Mouse (Mus musculus) layer of hippocampus, postnatal 14 days (tissue): ENCODE results near the gene Trim69. TPM values are rescaled to one million over a fixed set of nuclear protein-coding genes. Genes with fewer than 3 reads are reported as not detected.

ENCODE experiments used
- DNase-seq, 2 experiments: peaks; one replicate each; pipeline ENCODE4 v3.0.0; 2021 to 2022; ENCODE audit warnings: low spot score in 2 of 2, mixed read lengths in 1 of 2
- long read RNA-seq, 2 experiments: library from polyadenylated mRNA; stranded (forward); transcript quantifications; one replicate each; pipeline ENCODE4 v2.0.0; 2021
- total RNA-seq, 2 experiments: library from RNA; stranded (reverse); gene quantifications; 2 replicates each; pipeline ENCODE4 v1.2.3; 2021

Gene Trim69
- total RNA-seq, result not detected
- long read RNA-seq, experiment 1, result 0 reads
- long read RNA-seq, experiment 2, result 0 reads

DNA sequence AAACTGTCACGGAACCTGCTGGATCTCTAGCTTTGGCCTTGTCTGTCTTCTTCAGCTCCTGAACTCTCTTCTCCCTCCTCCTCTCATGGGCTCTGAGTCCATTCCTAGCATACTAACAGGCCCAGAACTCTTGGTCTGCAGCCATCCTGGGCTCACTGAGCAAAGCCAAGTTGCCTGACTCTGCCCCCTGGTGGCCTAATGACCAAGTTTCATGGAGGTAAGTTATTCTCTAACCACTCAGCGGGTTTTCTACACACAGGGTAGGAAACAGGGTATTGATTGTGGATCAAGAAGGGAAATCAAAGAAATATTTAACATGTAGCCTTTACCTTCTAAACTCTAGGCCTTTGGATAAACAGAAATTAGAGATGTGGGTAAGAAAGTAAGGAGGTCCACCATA is at the start of gene Trim69:
Gene Trim69, plus strand, starts transcription at position 21 of the 400 bp plus-strand sequence.
- peak; percentile 75 to 85 for DNase-seq

- DNase-seq, result no peak
These were observed 43.6 kb upstream of the Trim69 start for GRCm38 (mm10) chr2:122116888-122117287.

DNA sequence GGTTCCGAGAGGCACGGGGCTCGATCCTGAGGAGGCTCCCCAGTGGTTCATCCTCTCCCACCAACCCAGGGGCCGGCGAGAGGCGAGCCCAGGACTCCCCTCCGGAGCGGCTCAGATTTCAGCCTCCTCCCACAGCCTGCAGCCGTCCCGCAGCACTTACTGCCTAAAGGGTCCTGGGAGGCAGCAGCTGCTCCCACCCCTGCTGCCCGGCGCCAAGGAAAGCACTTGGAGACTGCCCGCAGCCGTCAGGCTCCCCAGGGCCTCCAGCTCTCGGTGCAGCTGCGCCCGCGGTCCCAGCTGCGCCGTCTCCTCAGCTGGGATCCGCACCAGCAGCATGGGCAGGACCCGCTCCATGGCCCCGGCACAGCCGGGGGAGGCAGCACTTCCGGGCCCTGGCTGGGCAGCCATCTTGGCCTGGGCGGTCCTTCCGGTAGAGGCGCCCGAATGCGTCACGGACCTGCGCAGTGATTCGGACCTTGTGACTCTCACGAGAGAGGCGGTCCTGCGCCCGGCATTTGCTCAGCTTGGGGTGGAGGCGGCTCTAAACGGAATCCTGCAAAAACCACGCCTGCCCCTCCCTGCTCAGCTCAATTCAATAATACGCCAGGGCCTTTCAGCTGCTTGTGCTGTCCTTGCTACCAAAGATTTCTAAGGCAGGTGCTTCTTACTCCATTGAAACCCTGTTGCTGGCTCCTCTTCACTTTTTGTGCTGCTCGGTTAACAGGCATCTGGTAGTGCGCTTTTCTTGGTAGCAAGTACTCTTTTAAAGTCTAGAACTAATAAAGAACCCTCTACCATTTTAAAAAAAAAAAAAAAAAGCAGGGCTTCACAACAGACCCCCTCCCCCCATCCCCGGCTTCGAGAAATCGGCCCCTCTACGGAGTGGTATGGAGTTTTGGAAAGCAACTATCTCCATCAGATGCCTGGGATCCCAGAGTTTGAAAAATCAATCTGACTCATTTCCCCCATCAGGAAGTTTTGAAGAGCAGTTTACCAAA is 42.2 kb upstream of the Trim69 start, which contains the start of gene Spg11:
Gene Spg11, minus strand, starts transcription at position 426 of the 998 bp plus-strand sequence.
- DNase-seq, result peak; percentile 97 to 98

- DNase-seq, result no peak
These were observed 34.6 kb upstream of the Trim69 start for GRCm38 (mm10) chr2:122125680-122126572.

GRCm38 (mm10) chr2:122126765-122127347 is 33.6 kb upstream of the Trim69 start:
- DNase-seq, result no peak

- no peak for DNase-seq
These were observed 32.9 kb upstream of the Trim69 start for GRCm38 (mm10) chr2:122127635-122128034.

- DNase-seq, result no peak
These were observed 28.4 kb upstream of the Trim69 start for GRCm38 (mm10) chr2:122132078-122132477.

DNA sequence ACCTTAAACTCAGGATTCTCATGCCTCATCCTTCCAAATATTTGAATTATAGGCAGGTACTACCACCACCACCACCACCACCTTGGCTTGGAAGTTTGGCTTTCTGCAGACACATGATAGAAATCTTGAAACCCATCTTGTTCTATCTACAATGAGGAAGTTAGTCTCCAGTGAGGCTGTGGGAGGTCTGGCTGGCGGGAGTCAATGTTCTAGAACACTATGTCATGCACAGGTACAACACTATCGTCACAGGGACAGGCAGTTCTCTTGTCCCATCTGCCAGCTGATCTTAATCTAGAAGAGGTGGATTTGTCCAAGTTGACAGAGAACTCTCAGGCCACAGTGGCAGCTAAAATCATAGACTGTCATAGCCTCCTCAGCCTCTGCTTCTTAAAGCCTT is 27.9 kb upstream of the Trim69 start:
- DNase-seq, result no peak

- no peak for DNase-seq
These were observed 22.5 kb upstream of the Trim69 start for GRCm38 (mm10) chr2:122137839-122138465.

DNA sequence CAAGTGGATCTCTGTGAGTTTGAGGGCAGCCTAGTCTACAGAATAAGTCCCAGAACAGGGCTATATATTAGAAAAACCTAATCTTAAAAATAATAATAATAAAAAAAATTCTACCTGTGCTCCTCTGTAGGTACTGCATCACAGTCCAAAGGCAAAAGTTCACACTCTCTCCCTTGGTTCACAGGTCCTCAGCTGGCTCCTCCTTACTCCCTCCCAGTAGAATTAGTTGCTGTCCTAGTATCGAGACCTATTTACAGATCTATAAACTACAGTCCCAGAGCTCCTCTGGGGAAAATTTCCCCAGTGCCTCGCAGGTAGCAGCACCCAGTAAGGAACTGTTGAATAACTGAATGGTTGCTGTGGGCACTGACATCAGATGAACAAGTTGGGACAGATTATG is 19.7 kb upstream of the Trim69 start:
- no peak for DNase-seq

DNA sequence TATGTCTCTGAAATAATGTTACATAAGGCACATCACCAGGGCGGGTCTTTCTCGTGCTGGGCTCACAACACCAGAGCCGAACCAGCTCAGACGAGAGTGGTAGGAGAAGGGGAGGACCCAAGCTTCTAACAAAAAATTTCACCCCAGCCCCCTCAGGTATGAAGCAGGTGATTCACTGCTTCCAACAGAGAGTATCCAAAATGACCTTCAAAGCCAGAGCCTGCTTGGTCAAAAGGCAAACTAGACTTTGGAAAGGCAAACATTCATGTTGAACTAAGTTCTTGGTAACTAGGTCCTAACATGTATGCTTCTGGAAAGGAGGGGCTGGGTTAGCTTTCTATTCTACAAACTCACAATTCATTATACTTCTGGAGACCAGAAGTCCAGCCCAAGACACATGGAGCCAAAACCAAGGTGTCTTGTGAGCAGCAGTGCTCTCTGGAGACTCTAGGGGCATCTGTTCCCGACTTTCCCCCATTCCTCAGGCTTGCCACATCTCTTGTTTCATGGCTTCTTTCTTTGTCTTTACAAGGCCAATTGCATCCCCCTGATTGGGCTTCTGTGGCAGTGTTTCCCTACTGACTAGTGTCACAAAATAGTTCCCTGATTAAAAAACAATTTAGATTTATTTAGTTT is 19.1 kb upstream of the Trim69 start:
- DNase-seq, result no peak

GRCm38 (mm10) chr2:122143111-122143510 is 17.4 kb upstream of the Trim69 start:
- DNase-seq, result no peak

DNA sequence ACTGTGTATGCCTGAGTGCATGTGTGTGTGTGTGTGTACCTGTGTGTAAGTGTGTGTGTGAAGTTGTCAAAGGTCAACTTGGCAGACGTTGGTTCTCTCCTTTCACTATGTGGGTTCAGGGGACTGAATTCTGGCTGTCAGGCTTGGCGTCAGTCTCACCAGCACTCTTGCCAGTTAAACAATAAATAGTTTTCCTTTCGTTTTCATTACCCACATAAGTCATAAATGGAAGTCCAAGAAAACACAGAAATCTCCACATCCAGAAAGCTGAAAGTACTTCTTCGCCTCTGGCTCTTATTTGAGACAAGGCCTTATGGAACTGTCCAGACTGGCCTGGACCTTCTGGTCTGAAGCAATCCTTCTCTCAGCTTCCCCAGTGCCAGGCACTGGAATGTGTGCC is 14.7 kb upstream of the Trim69 start:
- no peak for DNase-seq

DNA sequence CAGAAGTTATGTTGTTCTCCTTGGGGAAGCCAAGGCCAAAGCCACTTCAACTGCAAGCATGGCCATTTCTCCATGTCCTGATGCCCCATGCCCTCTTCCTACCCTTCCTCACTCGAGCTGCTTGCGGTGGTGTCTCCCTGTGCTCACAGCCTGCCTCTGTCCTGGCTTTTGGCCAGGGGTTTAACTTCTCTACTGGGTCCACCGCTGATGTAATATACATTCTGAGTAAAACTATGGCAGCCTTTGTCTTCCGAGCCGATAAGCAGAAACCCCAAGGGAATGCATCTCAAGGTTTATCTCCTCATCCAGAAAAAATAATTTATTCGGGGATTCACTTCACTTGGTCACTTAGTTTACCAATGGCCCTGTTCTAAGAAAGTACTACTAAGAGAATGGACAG is 13.8 kb upstream of the Trim69 start:
- peak in 1 of 2 experiments; percentile 15 for DNase-seq

DNA sequence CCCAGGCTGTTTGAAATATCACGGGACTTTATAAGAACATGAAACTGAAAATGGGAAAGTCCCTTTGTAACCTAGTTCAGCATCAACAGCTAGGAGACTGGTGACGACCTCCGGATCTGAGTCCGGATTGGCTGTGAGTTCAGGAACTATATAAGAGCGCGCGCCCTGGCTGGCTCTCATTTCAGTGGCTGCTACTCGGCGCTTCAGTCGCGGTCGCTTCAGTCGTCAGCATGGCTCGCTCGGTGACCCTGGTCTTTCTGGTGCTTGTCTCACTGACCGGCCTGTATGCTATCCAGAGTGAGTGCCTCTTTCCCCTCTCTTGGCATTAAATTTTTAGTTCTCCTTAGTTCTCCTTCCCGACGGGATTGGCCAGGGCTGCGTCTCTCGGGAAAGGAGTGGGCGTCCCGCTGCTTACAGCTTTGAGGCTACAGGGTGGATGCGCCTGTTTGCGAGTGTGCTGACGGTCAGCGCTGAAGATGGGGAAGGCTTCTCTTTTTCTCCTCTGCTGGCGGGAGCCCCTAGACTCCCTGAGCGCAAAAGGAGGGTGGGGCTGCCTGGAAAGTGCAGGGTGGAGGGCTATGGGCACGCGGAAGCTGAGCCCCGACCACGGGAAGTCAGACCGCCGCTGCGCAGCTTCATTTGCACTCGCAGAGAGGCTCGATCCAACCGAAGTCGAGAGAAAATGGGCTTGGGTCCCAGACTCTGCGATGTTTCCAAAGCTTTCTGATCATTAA is 12.8 kb upstream of the Trim69 start, which contains the start of gene B2m:
Gene B2m, plus strand, starts transcription at position 179 of the 734 bp plus-strand sequence.
- DNase-seq, result peak; percentile 91 to 94

DNA sequence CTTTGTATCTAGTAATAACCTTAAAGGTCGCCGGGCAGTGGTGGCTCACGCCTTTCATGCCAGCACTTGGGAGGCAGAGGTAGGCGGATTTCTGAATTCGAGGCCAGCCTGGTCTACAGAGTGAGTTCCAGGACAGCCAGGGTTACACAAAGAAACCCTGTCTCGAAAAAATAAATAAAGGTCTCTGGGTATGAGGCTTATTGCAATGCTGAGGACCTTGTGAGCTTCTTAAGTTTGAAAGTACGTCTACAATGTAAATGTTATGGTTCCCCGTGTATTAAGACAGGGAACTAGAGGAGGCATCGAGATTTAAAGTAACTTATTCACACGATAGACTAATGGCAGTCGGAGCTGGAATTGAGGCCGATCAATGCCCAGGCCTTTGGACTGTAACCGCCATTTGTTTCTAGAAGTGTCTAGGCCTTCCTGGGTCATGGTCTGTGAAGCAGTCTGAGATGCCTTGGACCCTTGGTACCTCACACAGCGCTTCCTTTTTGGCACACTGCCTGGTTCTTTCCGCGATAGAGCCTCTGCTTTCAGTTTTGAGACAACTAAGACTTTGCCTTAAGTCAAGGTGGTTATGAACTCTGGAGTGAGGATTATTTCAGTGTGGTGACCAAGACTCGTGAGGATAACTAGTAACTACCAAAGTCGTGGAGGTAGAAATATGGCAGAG is 12.1 kb upstream of the Trim69 start:
- peak; percentile 21 to 44 for DNase-seq

DNA sequence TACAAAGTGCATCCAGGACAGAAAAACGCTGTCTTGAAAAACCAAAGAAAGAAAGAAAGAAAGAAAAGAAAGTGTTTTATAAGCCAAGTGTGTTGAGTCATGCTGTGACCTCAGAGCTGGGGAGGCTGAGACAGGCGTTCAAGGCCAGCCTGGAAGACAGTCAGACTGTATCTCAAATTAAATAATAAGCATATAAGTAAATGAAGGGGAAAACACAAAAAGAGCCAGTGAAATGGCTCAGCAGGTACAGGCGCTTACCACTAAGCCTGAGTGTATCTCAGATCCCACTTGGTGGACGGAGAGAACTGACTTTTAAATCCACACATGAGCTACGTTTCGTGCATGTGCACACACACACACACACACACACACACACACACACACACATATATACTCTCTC is 11.2 kb upstream of the Trim69 start:
- DNase-seq, result no peak

DNA sequence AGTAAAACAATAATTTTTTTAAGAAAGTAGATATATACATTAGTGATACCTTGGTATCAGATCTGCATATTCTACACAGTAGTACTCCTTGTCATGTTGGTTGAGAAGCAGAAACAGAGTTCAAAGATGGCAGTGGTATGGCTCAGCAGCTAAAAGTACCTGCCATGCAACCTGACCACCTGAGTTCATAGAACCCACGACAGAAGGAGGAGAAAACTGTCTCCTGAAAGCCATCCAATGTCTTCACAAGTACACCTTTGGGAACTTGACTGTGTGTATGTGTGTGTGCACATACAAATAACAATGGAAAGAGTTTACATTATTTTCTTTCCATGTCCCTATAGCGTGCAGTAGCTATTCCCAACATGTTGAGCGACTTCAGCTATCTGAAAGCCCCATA is 10.8 kb upstream of the Trim69 start:
- no peak for DNase-seq

DNA sequence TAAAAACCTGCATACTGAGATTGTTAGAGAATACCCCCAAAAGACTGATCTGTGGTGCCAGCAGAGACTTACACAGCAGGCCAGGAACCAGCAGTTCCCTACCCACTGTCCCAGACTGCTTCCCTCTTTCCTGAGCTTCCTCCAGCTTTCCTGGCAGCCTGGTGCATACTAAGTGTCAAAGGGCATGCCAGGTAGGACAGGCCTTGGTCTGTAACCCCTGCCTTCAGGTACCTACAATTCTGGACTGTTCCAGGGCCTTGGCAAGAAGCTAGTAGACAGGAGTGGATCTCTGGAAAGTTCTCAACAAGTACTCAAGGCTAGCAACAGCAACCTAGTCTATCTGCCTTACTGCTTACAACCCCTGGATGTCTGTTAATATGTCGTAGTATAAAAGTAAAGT is 9.3 kb upstream of the Trim69 start:
- DNase-seq, result no peak
